Mouse (Mus musculus) erythroblast, adult 5-6 weeks (primary cell): ENCODE data around the gene Susd1. TPM values are rescaled to one million over a fixed set of nuclear protein-coding genes. Genes with fewer than 3 reads are reported as not detected.

Source experiments
- ATAC-seq: replicated peaks from 2 replicates; pipeline ENCODE4 v1.8.0; 2016; ENCODE audit warnings: moderate number of reproducible peaks, mild to moderate bottlenecking, moderate TSS enrichment, inconsistent platforms; ENCODE audit not compliant: poor library complexity, low FRiP score, severe bottlenecking
- total RNA-seq, 2 experiments: library from RNA; stranded (forward) in 1 of 2; stranded (reverse) in 1 of 2; fragments of 150-400 nt in 1 of 2; fragments of 200-764, 138-1000 nt in 1 of 2; gene quantifications; 2 replicates each; pipeline versions ENCODE4 v1.2.3 to v1.2.4; 2015 to 2017; ENCODE audit warnings: low replicate concordance in 2 of 2

Gene Susd1
- total RNA-seq, 2 experiments from 2014 or later, result 19.4 to 23.5 TPM

GRCm38 (mm10) chr4:59354666-59355065, 83.8 kb downstream of the Susd1 start:
- ATAC-seq, result no peak

GRCm38 (mm10) chr4:59351938-59352337, 86.5 kb downstream of the Susd1 start:
- ATAC-seq, result no peak

GRCm38 (mm10) chr4:59350354-59350753, 88.1 kb downstream of the Susd1 start:
- ATAC-seq, result no peak

GRCm38 (mm10) chr4:59349425-59350185, 88.8 kb downstream of the Susd1 start:
- ATAC-seq, result no peak

- peak; percentile 93 for ATAC-seq
These were observed 97.7 kb downstream of the Susd1 start for GRCm38 (mm10) chr4:59340714-59341113.

- no peak for ATAC-seq
These were observed 98.4 kb downstream of the Susd1 start for GRCm38 (mm10) chr4:59340046-59340445.

- ATAC-seq, result no peak
These were observed 99.4 kb downstream of the Susd1 start for GRCm38 (mm10) chr4:59338896-59339535.

- no peak for ATAC-seq
These were observed 100.9 kb downstream of the Susd1 start for GRCm38 (mm10) chr4:59337533-59337885.

GRCm38 (mm10) chr4:59336846-59337532, 101.4 kb downstream of the Susd1 start:
- ATAC-seq, result no peak

- ATAC-seq, result no peak
These were observed 102.0 kb downstream of the Susd1 start for GRCm38 (mm10) chr4:59336439-59336809.

GRCm38 (mm10) chr4:59335616-59336438, 102.6 kb downstream of the Susd1 start:
- ATAC-seq, result no peak

GRCm38 (mm10) chr4:59335101-59335500, 103.3 kb downstream of the Susd1 start:
- ATAC-seq, result no peak

- ATAC-seq, result no peak
These were observed 104.2 kb downstream of the Susd1 start for GRCm38 (mm10) chr4:59334236-59334635.

- no peak for ATAC-seq
These were observed 105.0 kb downstream of the Susd1 start for GRCm38 (mm10) chr4:59333424-59333895.

- no peak for ATAC-seq
These were observed 105.6 kb downstream of the Susd1 start for GRCm38 (mm10) chr4:59332691-59333423.

GRCm38 (mm10) chr4:59332089-59332488, 106.3 kb downstream of the Susd1 start:
- ATAC-seq, result no peak

- no peak for ATAC-seq
These were observed 106.8 kb downstream of the Susd1 start for GRCm38 (mm10) chr4:59331633-59332032.

- ATAC-seq, result no peak
These were observed 107.3 kb downstream of the Susd1 start for GRCm38 (mm10) chr4:59330961-59331604.
